Mouse (Mus musculus) erythroblast, embryonic 14.5 days (primary cell): ENCODE results near the gene Otud4. TPM values are rescaled to one million over a fixed set of nuclear protein-coding genes. Genes with fewer than 3 reads are reported as not detected.
"Not testable (repeated sequence)": the region's sequence is repeated elsewhere in the genome, so short reads cannot be mapped to it uniquely, and the experiment has no call there.

Source experiments
- H3K27me3 ChIP-seq: 2 replicates; pipeline ENCODE4 v1.6.1; 2012; ENCODE audit warnings: inconsistent platforms; ENCODE audit not compliant: control insufficient read depth
- H3K36me3 ChIP-seq: 2 replicates; pipeline ENCODE4 v1.6.1; 2012; ENCODE audit warnings: mild to moderate bottlenecking, inconsistent platforms; ENCODE audit not compliant: control insufficient read depth
- H3K4me1 ChIP-seq: 2 replicates; pipeline ENCODE4 v1.6.1; 2012; ENCODE audit warnings: inconsistent platforms; ENCODE audit not compliant: control insufficient read depth
- H3K4me3 ChIP-seq: replicated peaks from 2 replicates; pipeline ENCODE3; 2012; ENCODE audit warnings: moderate library complexity, mild to moderate bottlenecking, inconsistent platforms
- H3K9me3 ChIP-seq: 2 replicates; pipeline ENCODE4 v1.6.1; 2012; ENCODE audit warnings: low read length, inconsistent platforms, mixed read lengths; ENCODE audit not compliant: control insufficient read depth
- GATA1 ChIP-seq: IDR thresholded peaks from 2 replicates; pipeline ENCODE4 v1.6.1; 2012; ENCODE audit warnings: low read length, inconsistent platforms, mixed read lengths
- TAL1 ChIP-seq: IDR thresholded peaks from 3 replicates; pipeline ENCODE4 v1.6.1; 2012; ENCODE audit warnings: low read length, inconsistent platforms, mixed read lengths
- polyA plus RNA-seq: library from polyadenylated mRNA; stranded (reverse); fragments of >175 nt; gene quantifications from 2 replicates; pipeline ENCODE4 v1.2.3, GENCODE M21; 2012

The Otud4 gene
- polyA plus RNA-seq, 1 experiment = 0.08 TPM

DNA sequence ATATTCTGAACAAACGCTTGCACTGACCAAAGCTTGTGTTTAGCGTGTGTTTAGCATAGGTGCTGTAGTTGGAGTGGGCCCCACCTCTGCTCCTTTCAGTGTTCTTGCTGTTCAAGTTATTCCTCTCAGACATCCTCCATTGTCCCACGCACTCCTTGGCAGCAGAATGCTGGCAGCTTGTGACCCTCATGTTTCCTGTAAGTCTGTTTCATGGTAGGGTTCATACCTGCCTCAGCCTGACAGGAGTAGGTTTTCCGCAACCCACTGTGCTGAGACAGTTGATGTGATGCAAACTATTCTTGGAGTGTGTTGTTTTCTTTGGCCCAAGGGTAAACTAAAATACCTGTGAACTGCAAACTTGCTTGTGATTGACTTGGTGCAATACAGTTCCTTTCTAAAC, 37.0 kb downstream of the Otud4 start:
- Histone ChIP-seq H3K4me1 (peaks cover 15% of the 10 kb centered on the region), H3K36me3 (peaks cover 58% of the 10 kb centered on the region), H3K4me3 (no peak overlapping the region), H3K27me3 (no peaks in the 10 kb centered on the region), H3K9me3 (no peaks in the 10 kb centered on the region)
- TF ChIP-seq GATA1 (no peak), TAL1 (no peak)

- Histone ChIP-seq H3K9me3 (no peaks in the 10 kb centered on the region), H3K4me1 (peaks cover 16% of the 10 kb centered on the region), H3K27me3 (no peaks in the 10 kb centered on the region), H3K4me3 (no peak overlapping the region), H3K36me3 (peaks cover 59% of the 10 kb centered on the region)
- TF ChIP-seq TAL1 (no peak), GATA1 (no peak)
These were observed 39.6 kb downstream of the Otud4 start for GRCm38 (mm10) chr8:79679005-79679404.

GRCm38 (mm10) chr8:79680083-79680482, 40.7 kb downstream of the Otud4 start:
- Histone ChIP-seq H3K36me3 (peaks cover 59% of the 10 kb centered on the region), H3K4me3 (peak overlapping the region; percentile 64), H3K4me1 (peaks cover 16% of the 10 kb centered on the region)
- not testable (repeated sequence) for H3K27me3 ChIP-seq, H3K9me3 ChIP-seq

- no peak for TF ChIP-seq TAL1
- TF ChIP-seq GATA1 = no peak
- H3K4me3 ChIP-seq = peak overlapping the region; percentile 64
- peaks cover 61% of the 10 kb centered on the region for H3K36me3 ChIP-seq
These were observed 41.1 kb downstream of the Otud4 start for GRCm38 (mm10) chr8:79680555-79680954.

GRCm38 (mm10) chr8:79680965-79681364, 41.5 kb downstream of the Otud4 start:
- H3K36me3 ChIP-seq = peaks cover 63% of the 10 kb centered on the region
- H3K27me3 ChIP-seq = no peaks in the 10 kb centered on the region
- H3K4me1 ChIP-seq = peaks cover 16% of the 10 kb centered on the region
- H3K9me3 ChIP-seq = no peaks in the 10 kb centered on the region
- H3K4me3 ChIP-seq = peak overlapping the region; percentile 64
- TF ChIP-seq TAL1 = no peak

More at GRCm38 (mm10) chr8:79680555-79680954, 41.1 kb downstream of the Otud4 start:
- Histone ChIP-seq H3K27me3 (no peaks in the 10 kb centered on the region), H3K4me1 (peaks cover 16% of the 10 kb centered on the region), H3K9me3 (no peaks in the 10 kb centered on the region)

DNA sequence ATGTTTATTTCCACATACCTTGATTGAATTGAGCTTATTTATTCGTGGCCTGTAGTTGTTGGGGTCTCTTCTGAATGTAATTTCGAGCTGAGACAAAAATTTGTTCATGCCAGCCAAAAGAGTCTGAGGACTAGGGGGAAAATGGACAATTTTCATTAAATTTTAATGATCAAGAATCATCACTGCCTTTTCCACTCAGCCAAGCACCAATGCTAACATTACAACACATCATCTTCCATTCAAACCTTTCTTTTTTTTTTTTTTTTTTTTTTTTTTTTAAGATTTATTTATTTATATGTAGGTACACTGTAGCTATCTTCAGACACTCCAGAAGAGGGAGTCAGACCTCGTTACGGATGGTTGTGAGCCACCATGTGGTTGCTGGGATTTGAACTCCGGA, 46.5 kb downstream of the Otud4 start:
- H3K9me3 ChIP-seq, H3K4me3 ChIP-seq, H3K4me1 ChIP-seq, H3K27me3 ChIP-seq: not testable (repeated sequence)
- peaks cover 96% of the 10 kb centered on the region for H3K36me3 ChIP-seq

GRCm38 (mm10) chr8:79692531-79692930, 53.1 kb downstream of the Otud4 start:
- Histone ChIP-seq H3K36me3 (peaks cover 97% of the 10 kb centered on the region), H3K4me3 (no peak overlapping the region), H3K9me3 (no peaks in the 10 kb centered on the region), H3K27me3 (no peaks in the 10 kb centered on the region), H3K4me1 (no peaks in the 10 kb centered on the region)
- no peak for TF ChIP-seq TAL1

GRCm38 (mm10) chr8:79706687-79707086, 67.3 kb downstream of the Otud4 start:
- no peaks in the 10 kb centered on the region for H3K27me3 ChIP-seq
- H3K9me3 ChIP-seq = no peaks in the 10 kb centered on the region
- no peak overlapping the region for H3K4me3 ChIP-seq
- H3K36me3 ChIP-seq = peaks cover 58% of the 10 kb centered on the region
- TF ChIP-seq GATA1 (no peak), TAL1 (no peak)
- peaks cover 12% of the 10 kb centered on the region for H3K4me1 ChIP-seq

DNA sequence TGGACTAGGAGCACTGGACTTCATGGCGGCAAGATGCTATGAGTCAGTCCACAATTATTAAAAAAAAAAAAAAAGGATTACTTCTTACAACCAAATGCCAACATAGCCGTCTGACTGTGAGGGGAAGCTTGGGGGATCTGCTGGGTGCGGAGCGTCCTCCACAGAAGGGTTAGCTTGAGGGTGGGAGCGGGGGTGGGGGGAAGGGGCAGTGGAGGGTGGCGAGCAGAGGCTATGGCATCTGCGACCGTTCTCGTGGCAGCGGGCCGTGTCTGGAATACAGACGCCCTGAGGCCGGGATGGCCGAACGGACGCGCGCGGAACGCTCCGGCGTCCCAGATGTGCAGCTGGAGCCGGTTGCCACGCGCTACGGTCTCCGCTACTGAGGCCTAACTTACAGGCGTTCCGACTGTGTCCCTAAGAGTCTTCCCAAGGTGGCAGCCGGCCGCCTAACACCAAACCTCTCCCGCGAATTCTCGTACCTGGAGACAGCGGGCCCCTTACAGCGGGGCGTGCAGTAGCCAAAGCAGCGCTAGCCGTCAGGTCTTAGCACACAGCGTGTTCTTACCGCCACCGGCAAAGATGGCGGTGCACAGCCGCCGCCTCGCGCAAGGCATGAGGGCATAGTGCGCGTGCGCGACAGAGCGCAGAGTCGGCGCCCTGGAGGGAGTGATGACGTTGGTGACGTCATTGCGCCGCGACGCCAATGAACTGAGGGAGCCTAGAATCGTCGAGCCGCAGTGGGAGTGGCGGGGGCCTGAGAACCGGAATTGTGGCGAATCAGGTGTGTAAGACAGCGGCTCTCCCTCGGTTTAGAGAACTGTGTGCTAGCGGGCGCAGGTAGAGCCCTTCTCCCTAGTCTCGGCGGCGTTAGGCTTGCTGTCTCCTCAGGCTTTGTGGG, 71.9 kb downstream of the Otud4 start, which contains the start of the genes Abce1 and Anapc10:
Gene Abce1 (minus strand): TSS at position 677 of the 898 bp plus-strand sequence.
Gene Anapc10 (plus strand): TSS at position 757 of the 898 bp plus-strand sequence.
- Histone ChIP-seq H3K9me3 (no peaks in the 10 kb centered on the region), H3K27me3 (no peaks in the 10 kb centered on the region), H3K36me3 (peaks cover 31% of the 10 kb centered on the region), H3K4me1 (peaks cover 18% of the 10 kb centered on the region), H3K4me3 (peak within 1 kb of the TSS; percentile 88)
- TF ChIP-seq GATA1 (no peak), TAL1 (no peak)

DNA sequence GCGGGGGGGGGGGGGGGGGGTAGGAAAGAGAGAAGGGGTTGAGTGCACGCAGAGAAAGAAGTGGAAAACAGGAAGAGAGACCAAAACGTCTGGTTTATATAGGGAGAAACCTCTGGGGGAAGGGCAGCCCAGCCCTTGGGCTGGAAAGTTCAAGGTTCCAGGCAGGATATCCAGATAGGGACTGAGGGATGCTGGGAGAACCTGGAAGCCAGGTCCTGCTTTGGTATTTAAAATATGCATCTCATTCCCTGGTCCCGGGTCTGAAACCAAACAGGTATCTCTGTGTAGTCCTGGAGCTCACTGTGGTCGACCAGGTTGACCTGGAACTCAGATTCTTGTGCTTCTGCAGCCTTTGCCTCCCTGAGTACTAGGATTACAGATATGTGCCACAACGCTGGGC, 73.3 kb downstream of the Otud4 start:
- H3K36me3 ChIP-seq = peaks cover 31% of the 10 kb centered on the region
- no peak for TF ChIP-seq TAL1
- TF ChIP-seq GATA1 = no peak
- peaks cover 18% of the 10 kb centered on the region for H3K4me1 ChIP-seq
- no peaks in the 10 kb centered on the region for H3K27me3 ChIP-seq
- peak overlapping the region; percentile 88 for H3K4me3 ChIP-seq
- H3K9me3 ChIP-seq = no peaks in the 10 kb centered on the region
